Mouse (Mus musculus): ENCODE results near the gene Rgmb. TPM values are rescaled to one million over a fixed set of nuclear protein-coding genes. Genes with fewer than 3 reads are reported as not detected.

The Rgmb gene
- polyA plus RNA-seq, 1 experiment = 40.5 TPM

- 80% methylated on average over 3 of the region's 3 CpGs for WGBS
- DNase-seq (ENCODE audit: low read depth, low spot score) = no peak
Observed at GRCm38 (mm10) chr17:15799195-15799793, 31.5 kb downstream of the Rgmb start.

DNA sequence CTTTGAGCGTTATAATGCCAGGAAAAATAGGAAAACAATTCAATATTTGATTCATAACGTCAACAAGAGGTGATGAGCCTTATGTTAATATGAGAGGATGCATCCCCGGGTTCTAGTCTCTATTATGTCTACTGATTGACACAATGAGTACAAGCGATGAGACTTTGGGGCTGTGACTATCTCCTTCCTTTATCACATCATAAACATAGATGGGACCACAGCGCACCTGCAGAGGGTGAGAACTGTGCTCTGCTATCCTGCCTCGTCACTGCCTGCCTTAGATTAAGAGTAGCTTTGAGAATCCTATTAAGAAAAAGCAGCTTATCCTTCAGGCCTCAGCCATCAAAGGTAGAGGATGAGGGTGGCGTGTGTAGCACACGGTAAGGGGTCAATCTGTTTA lies 40.1 kb downstream of the Rgmb start:
- WGBS = 91% methylated on average over 8 of the region's 8 CpGs
- DNase-seq (ENCODE audit: low read depth, low spot score) = no peak

- 29% methylated on average over 3 of the region's 3 CpGs for WGBS
Observed at GRCm38 (mm10) chr17:15787036-15787435, 43.8 kb downstream of the Rgmb start.

GRCm38 (mm10) chr17:15777979-15778378 lies 52.9 kb downstream of the Rgmb start:
- 80% methylated on average over 6 of the region's 6 CpGs for WGBS
- DNase-seq (ENCODE audit: low read depth, low spot score) = no peak

More at GRCm38 (mm10) chr17:15787036-15787435, 43.8 kb downstream of the Rgmb start:
- DNase-seq (ENCODE audit: low read depth, low spot score) = no peak

DNA sequence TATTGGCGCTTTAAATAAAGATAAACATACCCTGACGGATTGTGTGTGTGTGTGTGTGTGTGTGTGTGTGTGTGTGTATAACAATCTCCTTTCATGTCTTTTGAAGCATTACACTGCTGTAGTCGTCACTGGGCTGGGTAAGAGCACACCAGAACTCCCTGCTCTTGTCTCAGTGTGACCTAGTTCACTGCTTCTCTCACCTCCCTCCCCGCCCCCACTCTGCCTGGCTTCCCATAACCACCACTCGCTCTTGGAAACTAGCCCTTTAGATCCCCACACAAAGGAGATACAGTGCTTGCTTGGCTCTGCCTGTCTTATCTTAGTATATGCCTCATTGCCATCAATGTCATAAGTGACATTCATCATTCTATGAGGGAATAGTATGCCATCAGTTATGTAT lies 54.5 kb downstream of the Rgmb start:
- DNase-seq (ENCODE audit: low read depth, low spot score) = no peak
- WGBS = 63% methylated on average over 5 of the region's 5 CpGs

DNA sequence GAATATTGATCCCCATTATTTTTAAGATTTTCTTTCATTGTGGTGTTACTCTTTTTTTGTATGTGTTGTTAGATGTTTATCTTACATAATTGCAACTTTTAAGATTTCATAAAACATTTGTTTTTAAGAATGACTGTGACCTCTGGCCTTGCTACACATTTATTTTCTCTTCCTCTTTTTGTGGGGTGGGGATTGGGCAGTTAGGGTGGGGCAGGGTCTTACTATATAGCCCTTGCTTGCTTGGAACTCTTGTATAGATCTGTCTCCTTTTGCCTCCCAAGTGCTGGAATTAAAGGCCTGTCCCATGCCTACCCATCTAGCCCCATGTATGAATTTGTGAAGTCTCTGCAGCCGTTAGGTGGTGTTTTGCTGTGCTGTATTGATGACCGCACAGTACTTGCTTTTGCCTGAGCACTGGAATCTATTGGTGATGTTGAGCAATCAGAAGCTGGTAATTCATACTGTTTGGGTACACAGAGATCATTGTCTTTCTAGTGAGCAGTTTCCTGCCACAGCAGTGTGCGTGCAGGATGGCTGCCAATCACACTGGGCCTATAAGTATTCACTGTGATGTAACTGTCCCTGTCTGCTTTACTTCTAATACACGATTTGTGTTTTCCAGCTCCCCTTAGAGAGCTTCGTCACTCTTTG lies 56.1 kb downstream of the Rgmb start:
- WGBS = 58% methylated on average over 5 of the region's 5 CpGs
- no peak for DNase-seq (ENCODE audit: low read depth, low spot score)

- DNase-seq (ENCODE audit: low read depth, low spot score) = no peak
- WGBS = 70% methylated on average over 6 of the region's 6 CpGs
Observed at GRCm38 (mm10) chr17:15773956-15774355, 56.9 kb downstream of the Rgmb start.

GRCm38 (mm10) chr17:15769081-15769724 lies 61.6 kb downstream of the Rgmb start:
- 61% methylated on average over 7 of the region's 7 CpGs for WGBS
- no peak for DNase-seq (ENCODE audit: low read depth, low spot score)

- DNase-seq (ENCODE audit: low read depth, low spot score) = no peak
- WGBS = 77% methylated on average over 8 of the region's 8 CpGs
Observed at GRCm38 (mm10) chr17:15761191-15761590, 69.6 kb downstream of the Rgmb start.

Other genes starting within 250 kb of the Rgmb start
- gene Chd1, start 126.1 kb downstream of the Rgmb start, polyA plus RNA-seq (2012; rRNA removed) = 2.6 and 4.5 TPM in 2 replicates